Mouse (Mus musculus): ENCODE results near the gene Tdpoz3.
"Not testable (repeated sequence)": the region's sequence is repeated elsewhere in the genome, so short reads cannot be mapped to it uniquely, and the experiment has no call there.

Tdpoz3 gene

DNA sequence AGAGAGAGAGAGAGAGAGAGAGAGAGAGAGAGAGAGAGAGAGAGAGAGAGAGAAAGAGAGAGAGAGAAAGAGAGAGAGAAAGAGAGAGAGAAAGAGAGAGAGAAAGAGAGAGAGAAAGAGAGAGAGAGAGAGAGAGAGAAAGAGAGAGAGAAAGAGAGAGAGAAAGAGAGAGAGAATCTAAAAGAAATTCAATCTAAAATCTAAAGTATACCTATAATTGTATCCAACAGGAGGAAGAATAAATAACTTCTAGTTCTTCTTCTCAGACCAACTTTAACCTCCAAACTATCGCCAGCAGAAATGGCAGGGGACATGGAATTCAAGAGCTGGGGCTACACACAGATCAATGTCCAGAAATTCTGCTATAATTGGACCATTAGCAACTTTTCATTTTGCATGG lies at the start of gene Tdpoz3:
Gene Tdpoz3, plus strand, starts transcription at position 301 of the 400 bp plus-strand sequence.
- DNase-seq (ENCODE audit: extremely low spot score) = not testable (repeated sequence)

DNA sequence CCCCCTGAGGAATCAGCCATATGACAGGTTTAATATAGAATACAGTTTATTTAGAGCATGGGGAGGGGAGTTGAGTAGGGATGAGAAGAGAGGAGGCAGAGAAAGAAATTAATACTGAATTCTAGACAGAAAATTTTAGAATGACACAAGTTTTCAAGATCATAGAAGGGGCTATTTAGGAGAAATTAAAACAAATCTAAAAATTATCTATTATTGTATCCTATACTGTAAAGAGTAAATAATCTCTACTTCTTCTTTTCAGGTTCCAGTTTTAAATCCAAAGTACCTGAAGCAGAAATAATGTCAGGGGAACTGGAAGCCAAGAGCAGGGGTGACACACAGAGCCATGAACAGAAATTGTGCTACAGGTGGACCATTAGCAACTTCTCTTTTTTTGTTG lies 29.7 kb upstream of the Tdpoz3 start, which contains the start of gene Tdpoz4:
Gene Tdpoz4, plus strand, starts transcription at position 301 of the 400 bp plus-strand sequence.
- not testable (repeated sequence) for DNase-seq (ENCODE audit: extremely low spot score)

DNA sequence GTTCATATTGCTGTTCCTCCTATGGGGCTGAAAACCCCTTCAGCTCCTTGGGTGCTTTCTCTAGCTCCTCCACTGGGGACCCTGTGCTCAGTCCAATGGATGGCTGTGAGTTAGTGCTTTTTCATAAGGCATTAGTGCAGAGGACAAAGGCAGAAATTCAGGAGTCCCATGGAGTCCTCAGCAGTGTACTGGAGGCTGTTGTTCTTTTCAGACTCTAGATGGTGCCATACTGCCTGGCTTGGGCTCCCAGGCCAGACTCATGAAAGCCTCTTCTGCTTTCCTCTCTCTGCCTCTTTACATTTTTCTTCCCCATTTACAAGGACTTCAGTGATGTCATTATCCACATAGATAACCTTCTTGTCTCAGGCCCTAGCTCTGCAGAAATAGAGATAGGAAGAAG lies 12.5 kb upstream of the Tdpoz3 start:
- not testable (repeated sequence) for DNase-seq (ENCODE audit: extremely low spot score)

DNA sequence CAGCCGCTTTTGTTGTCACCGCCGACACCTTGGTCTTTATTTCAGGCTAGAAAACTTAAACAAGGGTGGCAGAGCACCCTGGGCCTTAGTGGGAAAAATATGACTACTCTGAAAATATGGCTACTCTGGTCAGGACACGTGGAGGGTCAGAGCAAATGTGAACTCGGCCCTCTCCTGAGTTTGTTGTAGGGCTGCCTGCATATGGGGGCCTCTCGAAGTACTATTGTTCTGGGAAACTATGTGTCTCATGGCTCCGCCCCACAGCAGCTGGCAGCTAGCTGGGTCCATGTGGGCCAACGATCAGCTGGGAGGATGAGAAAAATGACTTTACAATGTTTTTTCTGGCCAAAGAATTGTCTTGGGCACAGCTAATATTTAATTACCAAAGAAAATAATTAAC lies 33.1 kb downstream of the Tdpoz3 start:
- not testable (repeated sequence) for DNase-seq (ENCODE audit: extremely low spot score)

DNA sequence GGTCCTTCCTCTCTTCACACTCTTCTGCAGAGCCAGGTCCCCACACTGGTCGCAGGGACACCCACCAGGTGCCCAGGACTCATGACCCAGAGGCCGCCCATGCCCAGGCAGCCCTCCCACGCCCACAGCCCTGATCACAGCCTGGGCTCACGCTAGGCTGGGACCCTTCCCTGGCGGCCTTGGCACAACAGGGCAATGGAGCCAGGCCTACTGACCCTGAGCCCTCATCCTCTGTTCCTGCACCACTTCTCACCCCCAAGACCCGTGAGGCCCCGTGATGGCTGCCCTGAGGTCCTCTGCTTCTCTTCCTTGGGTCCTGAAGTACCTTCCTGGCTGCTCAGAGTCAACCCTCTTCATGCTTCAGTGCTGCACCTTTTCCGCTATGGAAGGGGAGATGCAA lies 44.8 kb downstream of the Tdpoz3 start:
- not testable (repeated sequence) for DNase-seq (ENCODE audit: extremely low spot score)

All from embryo, embryonic 9.5 days (tissue).